Mouse (Mus musculus) adrenal gland, adult 8-10 months (tissue): Measurements from ENCODE around the gene Znhit1. TPM values are rescaled to one million over a fixed set of nuclear protein-coding genes. Genes with fewer than 3 reads are reported as not detected.

Experiments used
- DNase-seq: peaks from one replicate; pipeline ENCODE4 v3.0.0; 2022
- total RNA-seq, 4 experiments: library from RNA; stranded (reverse); gene quantifications; 2 replicates each; pipeline ENCODE4 v1.2.4; 2022

Znhit1 gene
- total RNA-seq, 4 experiments from 2014 or later: 77.8 to 96.8 (median 83.5) TPM

GRCm38 (mm10) chr5:136984828-136985227 lies 3.0 kb downstream of the Znhit1 start:
- no peak for DNase-seq

GRCm38 (mm10) chr5:136982338-136982930 lies 5.4 kb downstream of the Znhit1 start:
- DNase-seq: no peak

DNA sequence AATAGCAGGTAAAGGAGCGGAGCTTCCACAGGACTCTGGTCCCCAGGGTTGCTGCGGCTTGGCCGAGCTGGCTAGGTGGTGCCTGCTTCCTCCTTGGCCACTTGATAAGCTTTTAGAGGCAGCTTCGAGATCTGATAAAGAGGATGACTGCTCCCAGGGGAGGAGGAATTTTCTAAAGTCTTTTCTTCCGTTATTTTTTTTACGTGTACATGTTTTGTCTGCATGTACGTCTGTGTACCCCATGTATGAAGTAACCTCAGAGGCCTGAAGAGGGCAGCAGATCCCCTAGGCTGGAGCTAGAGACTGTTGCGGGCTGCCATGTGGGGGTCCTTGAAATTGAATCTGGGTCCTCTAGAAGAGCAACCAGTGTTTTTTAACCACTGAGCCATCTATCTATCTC lies 6.8 kb downstream of the Znhit1 start:
- no peak for DNase-seq

DNA sequence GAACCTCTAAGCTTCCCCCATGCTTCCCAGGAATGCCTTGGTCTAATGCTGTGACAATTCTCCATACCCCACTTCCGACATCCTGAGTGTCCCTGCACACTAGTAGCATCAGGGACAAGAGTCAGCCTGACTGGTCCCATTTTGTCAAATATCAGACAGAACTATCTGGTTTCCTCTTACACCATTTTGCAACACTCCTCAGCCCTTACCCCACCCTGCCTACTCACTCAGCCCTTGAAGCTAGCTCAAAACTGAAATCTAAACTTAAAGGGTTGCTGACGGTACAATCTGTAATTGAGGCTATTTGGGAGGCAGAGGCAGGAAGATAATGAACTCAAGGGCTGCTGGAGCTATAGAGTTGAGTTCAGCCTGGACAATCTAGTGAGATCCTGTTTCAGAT lies 8.1 kb downstream of the Znhit1 start:
- no peak for DNase-seq

GRCm38 (mm10) chr5:136977769-136978168 lies 10.1 kb downstream of the Znhit1 start:
- DNase-seq: no peak

DNA sequence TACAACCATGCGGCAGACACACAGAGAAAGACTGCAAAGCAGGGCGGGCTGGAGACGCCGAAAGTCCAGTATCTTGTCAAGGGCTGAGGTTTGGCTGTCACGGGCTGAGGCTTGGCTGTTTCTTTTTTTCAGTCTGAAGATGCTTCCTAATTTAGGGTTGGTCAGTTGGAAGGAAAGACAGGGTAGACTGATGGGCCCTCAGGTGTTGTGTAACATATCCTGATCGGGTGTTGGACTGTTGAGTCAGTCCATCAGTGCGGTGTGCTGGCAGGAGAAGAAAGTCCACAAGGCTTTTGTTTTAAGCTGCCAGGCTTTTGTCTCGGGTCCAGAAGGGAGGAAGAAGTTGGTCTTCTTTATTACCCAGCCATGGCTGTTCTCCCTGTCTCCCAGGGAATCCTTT lies 14.2 kb downstream of the Znhit1 start:
- DNase-seq: no peak

- DNase-seq: peak; percentile 57
Observed at GRCm38 (mm10) chr5:136970703-136971102, 17.1 kb downstream of the Znhit1 start.

GRCm38 (mm10) chr5:136967592-136967991 lies 20.2 kb downstream of the Znhit1 start:
- DNase-seq: peak; percentile 54

DNA sequence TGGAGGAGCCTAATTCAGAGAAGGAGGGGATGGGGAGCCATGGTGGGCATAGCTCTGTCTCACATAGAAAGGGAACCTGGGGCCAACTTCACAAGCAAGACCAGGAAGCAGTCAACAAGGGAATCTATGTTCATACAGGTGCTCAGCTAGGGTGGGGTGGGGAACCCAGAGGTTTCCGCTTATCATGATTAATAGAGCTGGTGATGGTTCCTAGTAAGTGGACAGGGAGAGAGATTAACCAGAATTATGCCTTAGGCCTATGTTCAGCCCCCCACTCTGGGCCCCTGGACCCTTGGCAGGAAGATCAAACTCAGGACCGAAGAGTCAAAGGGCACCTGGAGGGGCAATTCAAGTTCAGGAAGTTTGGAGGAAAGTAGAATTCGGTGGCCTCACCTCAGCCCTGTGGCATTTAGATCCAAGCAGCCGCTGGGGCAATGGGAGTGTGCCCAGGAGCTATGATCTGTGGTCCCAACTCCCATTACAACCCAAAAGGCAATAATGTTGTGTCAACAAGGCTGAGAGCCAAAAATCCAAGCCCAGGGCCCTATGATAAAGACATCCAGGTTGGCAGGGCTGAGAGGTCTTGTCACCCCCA lies 20.9 kb downstream of the Znhit1 start:
- no peak for DNase-seq

DNA sequence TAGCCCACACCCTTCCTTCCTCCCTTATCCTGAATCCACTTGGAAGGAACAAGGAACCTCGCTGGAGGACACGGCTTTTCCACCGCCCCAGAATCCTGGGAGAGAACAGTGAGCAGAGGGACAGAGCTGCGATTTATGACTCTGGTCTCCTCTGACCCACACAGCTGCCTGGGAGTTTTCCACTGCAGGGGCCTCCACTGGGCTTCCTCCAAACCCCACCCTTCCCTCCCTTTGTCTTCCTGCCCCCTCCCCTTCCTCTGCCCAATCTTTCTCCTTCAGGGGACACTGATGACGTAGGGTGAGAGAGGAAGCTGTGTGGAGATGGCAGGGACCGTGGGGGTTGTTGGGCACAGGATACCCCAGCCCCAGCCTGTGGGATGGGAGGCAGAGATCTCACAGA lies 21.5 kb downstream of the Znhit1 start, which contains the start of gene Cldn15:
Cldn15 (plus strand) TSS at position 286 of the 400 bp plus-strand sequence.
- DNase-seq: peak; percentile 51

DNA sequence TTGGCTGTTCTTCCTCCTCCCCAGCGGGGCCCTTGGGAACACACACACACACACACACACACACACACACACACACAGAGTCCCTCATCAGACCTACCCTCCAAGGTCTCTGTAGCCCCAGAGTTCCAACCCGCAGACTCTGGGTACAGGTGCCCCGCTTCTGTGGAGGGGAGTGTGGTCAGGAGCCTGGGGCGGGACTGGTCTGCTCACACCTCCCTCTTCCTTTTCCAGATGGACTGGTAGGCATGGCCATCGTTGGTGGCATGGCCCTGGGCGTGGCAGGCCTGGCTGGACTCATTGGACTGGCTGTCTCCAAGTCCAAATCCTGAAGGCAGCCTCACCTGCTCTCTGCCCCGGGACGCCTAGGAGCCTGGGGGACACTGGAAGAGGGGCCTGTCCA lies 22.1 kb downstream of the Znhit1 start:
- DNase-seq: no peak

DNA sequence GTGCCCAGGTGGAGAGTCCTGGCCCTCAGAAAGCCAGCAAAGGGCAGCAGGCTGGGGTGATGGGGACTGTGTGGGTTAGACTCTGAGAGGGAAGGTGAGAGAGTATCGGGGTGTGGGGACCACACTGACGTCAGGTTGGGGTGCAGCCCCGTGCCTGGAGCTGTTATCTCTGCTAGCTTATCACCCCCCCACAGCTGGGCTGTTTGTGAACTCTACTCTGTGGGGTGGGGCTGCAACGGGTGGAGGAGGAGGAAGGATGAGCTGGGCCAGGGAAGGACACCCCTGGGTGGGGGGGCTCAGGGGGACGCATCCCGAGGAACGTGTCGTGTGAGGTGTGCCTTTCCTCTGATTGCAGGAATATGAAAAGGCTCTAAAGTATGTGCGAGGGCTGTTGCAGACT lies 22.6 kb downstream of the Znhit1 start:
- DNase-seq: no peak

DNA sequence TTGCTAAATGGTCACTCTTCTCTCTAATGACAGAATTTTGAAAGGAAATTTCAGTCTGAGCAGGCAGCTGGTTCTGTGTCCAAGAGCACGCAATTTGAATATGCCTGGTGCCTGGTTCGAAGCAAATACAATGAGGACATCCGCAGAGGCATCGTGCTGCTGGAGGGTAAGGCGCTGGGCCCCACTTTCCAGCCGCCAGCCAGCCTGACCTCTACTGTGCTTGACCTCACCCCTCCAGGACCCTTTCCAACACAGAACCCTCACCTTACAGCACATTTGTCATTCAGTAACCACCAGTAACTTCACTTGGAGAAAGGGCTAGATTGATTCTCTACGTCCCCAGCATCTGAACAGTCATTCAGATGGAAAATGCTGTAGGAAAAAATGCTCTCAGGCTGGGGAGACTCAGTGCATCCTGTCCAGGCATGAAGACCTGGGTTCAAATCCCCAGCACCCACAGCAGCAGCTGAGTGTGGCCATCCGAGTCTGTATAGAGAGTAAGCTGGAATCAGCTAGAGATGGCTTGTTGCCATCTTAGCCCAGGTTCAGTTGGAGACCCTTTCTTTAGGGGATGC lies 24.8 kb downstream of the Znhit1 start:
- DNase-seq: no peak

GRCm38 (mm10) chr5:136962501-136962900 lies 25.3 kb downstream of the Znhit1 start:
- DNase-seq: peak; percentile 65

- DNase-seq: peak; percentile 86
Observed at GRCm38 (mm10) chr5:136961983-136962461, 25.8 kb downstream of the Znhit1 start.

DNA sequence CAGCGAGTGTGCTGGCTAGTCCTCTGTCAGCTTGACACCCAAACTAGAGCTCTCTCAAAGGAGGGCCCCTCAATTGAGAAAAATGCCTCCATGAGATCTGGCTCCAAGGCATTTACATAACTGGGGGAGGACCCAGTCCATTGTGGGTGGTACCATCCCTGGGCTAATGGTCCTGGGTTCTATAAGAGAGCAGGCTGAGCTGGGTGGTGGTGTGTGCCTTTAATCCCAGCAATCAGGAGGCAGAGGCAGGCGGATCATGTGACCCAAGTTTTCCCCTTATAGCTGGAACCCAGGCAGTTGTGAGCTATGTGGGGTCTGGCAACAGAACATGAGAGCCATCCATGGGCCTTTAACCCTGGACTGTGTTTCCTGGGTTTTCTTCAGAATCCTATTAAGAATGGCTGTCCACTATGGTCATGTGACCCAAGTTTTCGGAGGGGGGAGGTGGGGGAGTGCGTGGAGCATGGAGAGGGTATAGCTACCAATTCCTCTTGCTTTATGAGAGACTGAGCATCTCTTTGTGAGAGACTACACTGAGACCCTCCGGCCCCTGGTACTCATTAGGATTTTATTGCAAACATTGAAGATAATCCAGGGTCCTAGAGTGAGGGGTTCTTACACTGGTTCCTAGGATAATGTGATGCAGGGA lies 26.4 kb downstream of the Znhit1 start:
- no peak for DNase-seq

DNA sequence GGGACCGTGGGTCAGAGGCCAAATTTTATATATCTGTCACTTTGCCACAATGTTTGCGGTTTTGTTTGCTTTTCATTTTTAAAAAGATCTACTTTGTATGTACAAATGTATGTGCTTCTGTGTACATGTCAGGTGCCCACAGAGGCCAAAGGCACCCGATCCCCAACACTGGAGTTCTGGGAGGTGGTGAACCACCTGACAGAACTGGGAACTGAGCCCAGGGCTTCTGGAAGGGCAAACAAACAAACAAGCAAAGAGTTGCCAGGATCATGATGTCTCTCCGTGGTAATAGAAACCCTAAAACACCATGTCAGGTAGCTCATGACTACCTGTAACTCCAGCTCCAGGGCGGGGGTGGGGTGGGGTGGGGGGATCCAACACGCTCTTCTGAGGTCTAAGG lies 27.8 kb downstream of the Znhit1 start:
- no peak for DNase-seq

GRCm38 (mm10) chr5:136958991-136959605 lies 28.7 kb downstream of the Znhit1 start:
- no peak for DNase-seq

GRCm38 (mm10) chr5:136957250-136957649 lies 30.6 kb downstream of the Znhit1 start:
- DNase-seq: no peak

DNA sequence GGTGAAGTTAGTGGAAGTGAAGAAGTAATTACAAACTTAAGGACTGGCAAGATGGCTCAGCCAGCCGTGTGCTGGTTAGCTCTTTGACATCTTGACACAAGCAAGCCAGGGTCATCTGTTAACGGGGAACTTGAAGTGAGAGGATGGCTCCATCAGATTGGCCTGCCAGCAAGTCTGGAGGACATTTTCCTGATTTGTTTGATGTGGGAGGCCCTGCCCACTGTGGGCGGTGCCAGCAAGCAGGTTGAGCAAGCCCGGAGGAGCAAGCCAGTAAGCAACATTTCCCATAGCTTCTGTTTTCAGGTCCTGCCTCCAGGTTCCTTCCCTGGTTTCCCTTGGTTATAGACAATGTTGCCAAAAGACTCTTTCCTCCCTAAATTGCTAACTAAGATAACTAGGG lies 32.2 kb downstream of the Znhit1 start:
- DNase-seq: no peak

- peak; percentile 45 for DNase-seq
Observed at GRCm38 (mm10) chr5:136953440-136953951, 34.3 kb downstream of the Znhit1 start.

GRCm38 (mm10) chr5:136953015-136953414 lies 34.8 kb downstream of the Znhit1 start, which contains the start of gene Fis1:
Fis1 (plus strand) TSS chr5:136953275.
- peak; percentile 96 for DNase-seq

GRCm38 (mm10) chr5:136952153-136952552 lies 35.7 kb downstream of the Znhit1 start:
- no peak for DNase-seq
